Mouse (Mus musculus) liver, postnatal 0 days (tissue): ENCODE results near the gene Prpf40a. TPM values are rescaled to one million over a fixed set of nuclear protein-coding genes. Genes with fewer than 3 reads are reported as not detected.

Experiments used
- ATAC-seq: fragments of 200-750 bp; cut with Nextera tagmentation; 2 replicates; pipeline ENCODE4 v1.8.0; 2017; ENCODE audit warnings: mild to moderate bottlenecking, moderate library complexity
- DNase-seq: peaks from one replicate; pipeline ENCODE4 v3.0.0-alpha.2; 2016
- H3K27ac ChIP-seq: fragments of 300-500 bp; sonication (generic); 2 replicates; pipeline ENCODE4 v1.5.1; 2014; ENCODE audit warnings: antibody characterized with exemption, moderate library complexity, mild to moderate bottlenecking, low read depth
- H3K27me3 ChIP-seq: fragments of 300-500 bp; sonication (generic); 2 replicates; pipeline ENCODE4 v1.6.1; 2014; ENCODE audit warnings: low read length, control low read depth, mixed read lengths; ENCODE audit not compliant: insufficient read depth
- H3K36me3 ChIP-seq: fragments of 300-500 bp; sonication (generic); replicated peaks from 2 replicates; pipeline ENCODE4 v1.6.1; 2014; ENCODE audit warnings: mild to moderate bottlenecking, control low read depth, low read length, moderate library complexity, mixed read lengths; ENCODE audit not compliant: insufficient read depth
- H3K4me1 ChIP-seq: fragments of 300-500 bp; sonication (generic); 2 replicates; pipeline ENCODE4 v1.6.1; 2014; ENCODE audit warnings: antibody characterized with exemption, mild to moderate bottlenecking, control low read depth; ENCODE audit not compliant: insufficient read depth
- H3K4me2 ChIP-seq: fragments of 300-500 bp; sonication (generic); 2 replicates; pipeline ENCODE4 v1.6.1; 2014; ENCODE audit warnings: low read depth, mild to moderate bottlenecking, low read length, moderate library complexity, mixed read lengths
- H3K4me3 ChIP-seq: fragments of 300-500 bp; sonication (generic); 2 replicates; pipeline ENCODE4 v1.5.1; 2014; ENCODE audit warnings: low read depth, low read length
- H3K9ac ChIP-seq: fragments of 300-500 bp; sonication (generic); replicated peaks from 2 replicates; pipeline ENCODE4 v1.6.1; 2014; ENCODE audit warnings: mild to moderate bottlenecking, moderate library complexity
- H3K9me3 ChIP-seq: fragments of 300-500 bp; sonication (generic); 2 replicates; pipeline ENCODE4 v1.6.1; 2016; ENCODE audit warnings: mild to moderate bottlenecking, control low read depth, low read length, mixed read lengths
- CTCF ChIP-seq: sonication (generic); IDR thresholded peaks from 2 replicates; pipeline ENCODE4 v1.5.1; 2016; ENCODE audit warnings: antibody characterized with exemption, low read depth
- EP300 ChIP-seq: IDR thresholded peaks from 2 replicates; pipeline ENCODE4 v1.6.1; 2016; ENCODE audit warnings: antibody characterized with exemption, low read depth, mild to moderate bottlenecking
- WGBS: fragments of 180-500 bp; shearing (Covaris S2); extraction: QIAGEN DNeasy Blood & Tissue Kit; methylation state at CpG from one replicate; pipeline ENCODE4 v1.1.7; 2014; ENCODE audit not compliant: insufficient replicate concordance; 5-methylcytosine and 5-hydroxymethylcytosine counted together
- polyA plus RNA-seq: library from polyadenylated mRNA; unstranded; fragments of >200 nt; fragmentation: Nextera tagmentation; extraction: Ambion mirVana; gene quantifications from 2 replicates; pipeline ENCODE4 v1.2.1, GENCODE M21; 2015

The Prpf40a gene
- polyA plus RNA-seq, 1 experiment from 2014 or later = 57.9 TPM

DNA sequence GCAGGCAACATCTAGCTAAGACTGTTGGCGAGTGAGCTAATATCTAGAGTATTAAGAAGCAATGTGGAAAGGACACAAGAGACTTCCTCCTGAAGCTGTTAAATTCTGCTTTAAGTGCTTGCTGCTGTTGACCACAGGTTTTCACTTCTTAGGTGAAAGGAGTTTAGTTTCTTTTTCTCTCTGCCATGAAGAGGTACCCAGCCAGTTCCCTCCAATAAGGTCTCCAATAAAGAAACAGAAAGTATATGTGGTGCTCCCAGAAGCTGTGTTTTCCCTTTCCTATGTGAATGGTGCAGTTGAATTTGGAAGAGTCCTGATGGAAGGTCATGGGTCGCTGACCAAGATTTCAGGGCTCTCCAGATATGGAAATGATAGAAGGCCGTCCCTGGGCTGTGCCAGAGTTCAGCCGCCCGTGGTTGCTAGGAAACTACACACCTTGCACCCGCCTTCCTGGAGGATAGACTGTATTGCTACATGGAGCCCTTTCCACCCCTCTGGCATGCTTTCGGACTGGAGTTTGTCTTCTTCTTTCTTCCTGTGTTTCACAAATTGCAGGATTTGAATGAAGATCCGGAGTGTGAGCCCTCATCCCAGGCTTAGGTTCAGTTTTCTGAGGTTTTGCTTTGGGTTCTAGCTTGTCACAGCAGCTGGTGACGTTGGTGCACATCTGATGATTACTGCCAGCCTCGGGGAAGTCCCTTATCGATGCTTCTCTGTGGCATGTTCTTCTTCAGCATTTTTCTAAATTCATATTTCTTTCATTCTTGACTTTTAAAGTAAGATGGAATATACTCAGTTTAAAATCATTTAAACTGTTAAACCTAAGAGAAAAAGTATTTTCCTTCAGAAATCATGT is 89.0 kb downstream of the Prpf40a start:
- H3K27ac ChIP-seq = no peak overlapping the region
- ATAC-seq = no peak
- TF ChIP-seq EP300 = no peak
- TF ChIP-seq CTCF = no peak
- no peaks in the 10 kb centered on the region for H3K4me1 ChIP-seq
- H3K4me2 ChIP-seq = no peak overlapping the region
- H3K27me3 ChIP-seq = no peaks in the 10 kb centered on the region
- WGBS = 75% methylated on average over 11 of the region's 11 CpGs
- H3K9ac ChIP-seq = no peak overlapping the region
- no peak overlapping the region for H3K4me3 ChIP-seq
- no peak for DNase-seq
- H3K9me3 ChIP-seq = no peaks in the 10 kb centered on the region
- H3K36me3 ChIP-seq = no peaks in the 10 kb centered on the region

DNA sequence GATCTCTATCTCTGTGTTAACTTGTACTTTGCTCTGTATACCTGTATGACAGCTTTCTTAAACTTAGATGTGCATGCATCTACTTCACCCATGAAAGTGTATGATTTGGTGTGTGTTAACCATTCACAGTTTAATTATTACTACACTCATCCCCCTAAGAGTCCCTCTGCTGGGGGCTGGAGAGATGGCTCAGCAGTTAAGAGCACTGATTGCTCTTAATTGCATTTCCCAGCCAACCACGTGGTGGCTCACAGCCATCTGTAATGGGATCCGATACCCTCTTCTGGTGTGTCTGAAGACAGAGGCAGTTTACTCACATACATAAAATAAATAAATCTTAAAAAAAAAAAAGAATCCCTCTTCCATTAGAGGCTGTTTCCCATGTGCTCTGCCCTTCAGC is 91.0 kb downstream of the Prpf40a start:
- TF ChIP-seq EP300 (no peak), CTCF (no peak)
- DNase-seq (no peak), ATAC-seq (no peak)
- Histone ChIP-seq H3K27ac (no peak overlapping the region), H3K36me3 (no peaks in the 10 kb centered on the region), H3K27me3 (no peaks in the 10 kb centered on the region), H3K9ac (no peak overlapping the region), H3K4me2 (no peak overlapping the region), H3K4me3 (no peak overlapping the region), H3K9me3 (no peaks in the 10 kb centered on the region), H3K4me1 (no peaks in the 10 kb centered on the region)
- WGBS = 58% methylated on average over 2 of the region's 2 CpGs

DNA sequence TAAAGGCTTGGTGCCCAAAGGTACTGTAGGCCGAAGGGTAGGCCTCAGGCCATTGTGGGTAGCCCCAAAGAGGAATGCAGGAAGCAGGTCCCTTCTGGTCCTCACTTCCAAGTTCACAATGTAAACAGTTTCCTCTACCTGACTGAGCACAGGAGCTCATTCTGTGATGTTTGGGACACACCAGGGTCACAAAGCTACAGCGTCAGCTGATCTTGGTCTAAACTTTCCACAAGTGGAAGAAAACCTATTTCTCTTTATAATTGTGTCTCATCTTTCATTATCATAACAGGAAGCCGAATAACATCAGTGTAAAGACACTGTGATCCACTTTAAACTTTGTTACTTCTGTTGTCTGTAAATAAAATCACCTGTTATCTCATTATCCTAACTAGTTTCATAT is 95.6 kb downstream of the Prpf40a start:
- no peaks in the 10 kb centered on the region for H3K27me3 ChIP-seq
- WGBS = 78% methylated on average over 3 of the region's 3 CpGs
- no peak overlapping the region for H3K27ac ChIP-seq
- H3K4me1 ChIP-seq = no peaks in the 10 kb centered on the region
- no peak for DNase-seq
- no peak overlapping the region for H3K4me2 ChIP-seq
- no peak for ATAC-seq
- no peak overlapping the region for H3K4me3 ChIP-seq
- no peaks in the 10 kb centered on the region for H3K36me3 ChIP-seq
- no peaks in the 10 kb centered on the region for H3K9me3 ChIP-seq
- TF ChIP-seq EP300 = no peak
- no peak for TF ChIP-seq CTCF
- H3K9ac ChIP-seq = no peak overlapping the region

- Histone ChIP-seq H3K4me3 (no peak overlapping the region), H3K27me3 (no peaks in the 10 kb centered on the region), H3K27ac (no peak overlapping the region), H3K9me3 (no peaks in the 10 kb centered on the region), H3K4me2 (no peak overlapping the region), H3K9ac (no peak overlapping the region), H3K4me1 (no peaks in the 10 kb centered on the region), H3K36me3 (no peaks in the 10 kb centered on the region)
- ATAC-seq (no peak), DNase-seq (no peak)
- no peak for TF ChIP-seq CTCF
- no peak for TF ChIP-seq EP300
- 65% methylated on average over 9 of the region's 9 CpGs for WGBS
Observed at GRCm38 (mm10) chr2:53095031-53095430, 96.1 kb downstream of the Prpf40a start.

DNA sequence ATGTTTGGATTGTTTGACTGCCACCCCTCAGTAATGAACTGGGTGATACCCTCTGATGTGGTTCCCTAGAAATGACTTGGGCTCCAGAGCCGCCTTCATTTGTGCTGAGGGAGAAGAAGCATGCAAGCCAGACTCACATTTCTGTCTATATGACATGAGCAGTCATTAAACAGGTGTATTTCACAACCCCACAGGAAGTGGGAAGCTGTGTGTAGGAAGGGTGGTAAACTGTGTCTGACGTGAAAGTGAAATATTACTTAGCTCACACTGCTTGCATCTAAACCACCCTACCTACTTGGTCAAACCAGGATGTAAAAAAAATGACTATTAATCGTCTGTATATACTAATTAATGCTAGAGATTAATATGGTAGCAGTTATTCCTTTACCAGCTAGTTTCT is 102.3 kb downstream of the Prpf40a start:
- 50% methylated on average over 3 of the region's 3 CpGs for WGBS
- no peak for DNase-seq
- TF ChIP-seq CTCF (no peak), EP300 (no peak)
- H3K36me3 ChIP-seq = no peaks in the 10 kb centered on the region
- no peak overlapping the region for H3K9ac ChIP-seq
- H3K9me3 ChIP-seq = no peaks in the 10 kb centered on the region
- H3K27ac ChIP-seq = no peak overlapping the region
- H3K4me3 ChIP-seq = no peak overlapping the region
- ATAC-seq = no peak
- H3K4me2 ChIP-seq = no peak overlapping the region
- no peaks in the 10 kb centered on the region for H3K4me1 ChIP-seq
- no peaks in the 10 kb centered on the region for H3K27me3 ChIP-seq

- H3K27me3 ChIP-seq = no peaks in the 10 kb centered on the region
- no peak overlapping the region for H3K4me3 ChIP-seq
- no peaks in the 10 kb centered on the region for H3K9me3 ChIP-seq
- peak; percentile 71 for TF ChIP-seq CTCF
- no peak for TF ChIP-seq EP300
- 44% methylated on average over 9 of the region's 9 CpGs for WGBS
- no peak overlapping the region for H3K9ac ChIP-seq
- ATAC-seq (no peak), DNase-seq (peak; percentile 44)
- no peak overlapping the region for H3K27ac ChIP-seq
- no peak overlapping the region for H3K4me2 ChIP-seq
- no peaks in the 10 kb centered on the region for H3K4me1 ChIP-seq
- no peaks in the 10 kb centered on the region for H3K36me3 ChIP-seq
Observed at GRCm38 (mm10) chr2:53085617-53086202, 105.4 kb downstream of the Prpf40a start.

Other genes with a start within 250 kb of the Prpf40a start
- gene Arl6ip6, start 442 bp upstream of the Prpf40a start, polyA plus RNA-seq = 19.9 and 21.2 TPM in 2 replicates